Mouse (Mus musculus) heart, postnatal 36 days (tissue): Measurements from ENCODE around the gene Gls. TPM values are rescaled to one million over a fixed set of nuclear protein-coding genes. Genes with fewer than 3 reads are reported as not detected.

Experiments
- DNase-seq, 2 experiments: peaks; one replicate each; pipeline ENCODE4 v3.0.0; 2021 to 2022
- intact Hi-C: fragments of 180-260 bp; cut with DNase I; formaldehyde crosslinking; loops from one replicate; pipeline ENCODE4 v1.15.1; 2025
- total RNA-seq, 2 experiments: library from RNA; stranded (reverse); gene quantifications; 2 replicates each; pipeline ENCODE4 v1.2.3; 2021

Gene Gls
- total RNA-seq, 2 experiments from 2014 or later: 78.2 to 109 TPM

DNA sequence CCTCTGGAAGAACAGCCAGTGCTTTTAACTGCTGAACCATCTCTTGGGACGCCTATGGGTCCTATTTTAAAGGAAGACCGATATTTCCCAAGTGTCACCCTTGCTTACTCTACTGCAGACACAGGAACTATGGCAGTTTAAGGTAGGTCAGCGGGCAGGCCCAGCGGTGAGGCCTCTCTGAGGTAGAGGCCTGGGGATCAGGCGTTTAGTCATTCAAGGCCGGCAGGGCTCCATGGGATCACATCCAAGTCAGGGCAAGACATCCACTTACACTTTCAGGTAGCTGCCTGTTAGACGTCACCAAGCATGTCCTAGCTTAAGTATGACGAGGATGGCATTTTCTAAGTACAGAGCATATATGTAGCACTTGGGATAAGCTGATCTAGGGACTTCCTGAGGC is 71.9 kb downstream of the Gls start:
- intact Hi-C loops: no loop called here
- DNase-seq: no peak

DNA sequence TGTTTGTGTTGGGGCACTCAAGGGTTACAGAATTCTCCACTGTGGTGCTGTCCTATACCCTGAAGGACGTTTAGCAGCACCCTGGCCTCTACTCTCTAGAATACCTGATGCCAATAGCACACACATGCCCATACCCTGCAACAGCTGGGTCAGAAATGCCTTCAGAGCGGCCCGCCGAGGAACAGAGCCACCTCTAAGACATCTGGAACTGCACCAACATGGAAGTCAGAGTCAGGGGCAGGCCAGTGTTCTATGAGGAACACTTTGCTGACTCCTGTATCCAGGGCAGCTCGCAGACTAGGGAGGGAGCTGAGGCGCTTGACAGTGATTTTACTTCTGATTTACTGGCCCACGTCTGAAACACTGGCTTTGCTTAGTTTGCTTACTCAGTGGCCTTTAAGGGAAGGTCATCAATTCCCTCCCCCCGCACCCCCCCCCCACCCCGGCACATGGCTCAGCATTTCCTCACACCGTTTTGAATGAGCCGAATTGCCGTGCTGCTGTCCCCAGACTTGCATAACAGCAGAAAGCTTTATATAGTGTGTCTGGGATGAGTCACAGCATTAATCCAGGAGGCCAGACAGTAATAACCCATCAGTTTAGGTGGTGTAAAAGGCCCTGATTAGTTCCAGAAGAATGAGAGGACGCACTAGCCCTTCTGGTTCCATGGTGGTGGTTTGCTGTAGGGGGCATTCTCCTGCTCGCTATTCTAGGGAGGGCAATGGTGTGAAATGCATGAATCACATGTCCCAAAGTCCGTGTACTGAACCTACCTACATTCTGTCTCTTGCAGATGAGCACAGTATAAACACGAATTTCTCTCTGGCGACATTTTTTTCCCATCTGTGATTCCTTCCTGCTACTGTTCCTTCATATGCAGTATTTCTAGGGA is 74.3 kb downstream of the Gls start:
- no peak for DNase-seq
- intact Hi-C loops: no loop called here

DNA sequence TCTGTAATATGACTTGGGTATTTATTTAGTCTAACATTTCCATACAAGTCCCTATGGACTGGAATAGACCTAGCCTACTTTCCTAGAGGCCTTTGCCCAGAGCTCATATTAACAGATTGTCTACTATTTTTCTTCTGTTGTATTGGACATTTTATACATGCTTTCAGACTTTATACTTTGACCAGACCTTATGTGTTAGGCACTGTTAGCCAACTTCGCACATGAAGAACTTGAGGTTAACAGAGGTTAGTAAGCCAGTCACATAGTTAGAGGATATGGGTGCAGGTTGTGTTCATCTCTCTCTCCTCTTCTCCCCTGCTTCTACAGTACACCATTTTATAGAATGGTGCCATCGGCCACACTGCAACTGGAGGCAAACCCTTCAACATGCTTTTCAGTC is 75.0 kb downstream of the Gls start:
- intact Hi-C loops: no loop called here
- DNase-seq: no peak

DNA sequence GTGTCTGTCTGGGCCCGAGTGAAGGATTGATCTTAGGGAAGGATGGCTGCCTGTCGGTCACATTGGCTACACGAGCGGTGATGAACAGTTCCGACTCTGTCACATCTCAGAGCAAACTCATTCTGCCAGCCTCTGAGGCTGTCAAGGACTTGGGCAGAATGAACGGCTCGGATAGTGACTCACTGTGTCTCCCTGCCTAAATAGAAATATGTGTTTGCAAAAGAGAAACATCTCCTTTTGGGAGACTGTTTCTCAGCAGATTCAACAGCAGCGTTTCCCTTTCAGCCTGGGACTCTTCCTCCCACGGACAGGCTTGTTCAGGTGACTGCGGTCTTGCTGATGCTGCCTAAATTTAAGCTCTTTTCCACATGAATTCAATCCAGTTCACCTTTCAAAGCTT is 76.7 kb downstream of the Gls start:
- intact Hi-C loops: no loop called here
- DNase-seq: no peak

DNA sequence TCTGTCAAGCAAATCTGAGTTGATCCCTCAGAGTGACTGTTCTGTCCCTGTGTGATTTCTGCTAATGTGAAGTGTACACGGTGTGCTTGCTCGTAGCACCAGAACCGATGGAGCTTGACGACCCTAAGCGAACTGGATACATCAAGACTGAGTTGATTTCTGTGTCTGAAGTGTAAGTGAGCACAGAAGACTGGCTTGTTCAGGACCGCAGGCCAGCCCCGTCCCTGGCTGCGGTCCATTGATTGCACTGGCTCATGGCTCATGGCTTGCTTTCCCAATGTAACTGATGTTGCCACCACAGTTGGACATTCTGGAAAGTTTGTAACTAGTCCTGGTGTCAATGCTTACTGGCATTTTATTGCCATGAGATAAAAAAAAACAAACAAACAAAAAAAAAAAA is 78.1 kb downstream of the Gls start:
- intact Hi-C loops: no loop called here
- DNase-seq: no peak

DNA sequence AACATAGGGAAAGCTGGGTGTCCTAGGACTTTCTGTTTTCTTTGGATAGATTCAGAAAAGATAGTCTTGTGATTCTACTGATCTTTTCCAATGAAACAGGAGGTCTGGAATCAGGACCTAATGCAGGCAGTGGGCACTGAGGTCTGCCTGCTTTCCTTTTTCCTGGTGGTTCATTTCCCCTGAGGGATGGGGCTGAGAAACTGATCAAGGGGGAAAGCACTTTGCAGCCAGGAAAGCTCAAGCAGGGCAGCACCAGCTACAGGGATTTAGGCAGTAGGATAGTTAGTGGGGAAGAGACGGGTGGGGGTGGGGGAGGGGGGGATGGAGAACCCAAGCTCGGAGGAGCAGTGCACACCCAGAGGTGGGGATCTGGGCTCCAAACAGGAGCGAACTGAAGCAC is 80.1 kb downstream of the Gls start:
- intact Hi-C loops: no loop called here
- DNase-seq: no peak

DNA sequence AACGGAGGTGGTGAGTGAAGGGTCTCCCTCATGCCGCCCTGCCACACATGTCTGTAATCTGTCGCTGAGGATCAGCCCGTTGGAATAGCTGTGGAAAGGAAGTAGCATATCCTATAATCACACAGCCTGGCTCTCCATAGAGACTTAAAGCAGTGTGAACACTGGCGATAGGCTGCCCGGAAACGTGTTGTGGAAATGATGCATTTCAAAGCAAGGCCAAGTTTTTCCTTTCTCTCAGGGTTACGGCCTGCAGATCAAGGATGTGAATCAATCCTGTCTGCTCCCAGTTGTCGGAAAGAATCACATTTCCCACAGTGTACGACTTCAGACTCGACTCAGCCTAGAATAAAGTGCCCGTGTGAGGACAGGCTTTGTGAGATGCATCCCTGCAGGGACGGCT is 80.7 kb downstream of the Gls start:
- intact Hi-C loops: no loop called here

DNA sequence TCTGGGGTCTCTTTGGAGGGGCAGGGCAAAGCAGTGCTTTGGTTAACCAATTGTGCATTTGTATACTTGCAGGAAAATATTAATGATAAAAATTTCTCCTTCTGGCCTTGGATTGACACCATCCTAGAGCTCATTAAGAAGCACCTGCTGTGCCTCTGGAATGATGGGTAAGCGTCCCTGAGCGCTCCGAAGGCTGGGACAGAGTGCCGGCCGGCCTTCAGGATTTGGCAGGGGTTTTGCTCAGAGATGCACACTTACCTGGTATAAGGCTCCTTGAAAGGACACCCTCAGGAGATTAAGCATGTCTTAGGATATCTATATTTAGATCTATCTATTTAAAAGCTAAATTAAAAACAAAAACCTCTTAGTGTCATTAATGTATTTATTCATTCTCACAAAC is 81.9 kb downstream of the Gls start:
- intact Hi-C loops: loop anchor here (2.0 kb wide), 1 partner anchor 82 kb away; the partner anchor contains the start of gene Gls
- no peak for DNase-seq

More for the DNA sequence above, 80.7 kb downstream of the Gls start:
- peak in 1 of 2 experiments; percentile 22 for DNase-seq

DNA sequence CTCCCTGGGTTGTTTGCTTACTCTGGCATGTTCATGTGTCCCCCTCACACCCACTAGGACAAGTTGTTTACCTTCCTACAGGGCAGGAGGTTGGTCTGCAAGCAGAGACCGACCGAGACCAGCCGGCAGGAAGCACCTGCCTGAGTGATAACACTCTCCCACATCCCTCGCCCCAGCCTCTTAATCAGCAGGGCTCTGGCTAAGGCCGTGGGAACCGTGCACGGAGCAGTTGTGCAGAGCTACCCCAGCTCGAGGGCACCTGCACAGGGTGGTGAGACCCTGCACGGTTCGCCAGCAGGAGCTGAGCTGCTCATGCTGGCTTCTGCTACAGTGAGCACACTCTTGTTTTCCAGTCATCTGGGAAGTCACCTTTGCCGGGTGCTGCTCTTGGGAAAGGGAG is 82.4 kb downstream of the Gls start:
- DNase-seq: peak in 1 of 2 experiments; percentile 28
- intact Hi-C loops: loop anchor here (2.0 kb wide), 1 partner anchor 82 kb away; the partner anchor contains the start of gene Gls

DNA sequence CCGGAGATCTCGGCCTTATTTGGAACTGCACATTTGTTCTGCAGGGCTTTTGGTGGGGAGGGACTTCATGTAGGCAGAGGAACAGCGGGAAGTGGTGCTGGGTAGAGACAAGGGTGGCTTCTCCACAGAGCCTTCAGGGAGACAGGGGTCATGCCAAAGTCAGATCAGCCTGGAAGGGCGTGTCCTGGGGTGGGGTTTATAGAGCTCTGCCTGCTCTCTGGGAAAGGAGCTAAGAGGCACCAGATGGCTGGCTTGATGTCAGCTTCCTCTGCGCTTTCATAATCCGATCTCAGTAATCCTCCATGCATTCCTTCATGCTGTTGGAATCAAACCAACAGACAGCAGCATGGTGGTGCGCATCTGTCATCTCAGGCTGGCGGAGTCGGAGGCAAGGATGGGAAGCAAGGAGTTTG is 83.1 kb downstream of the Gls start:
- DNase-seq: peak; percentile 35 to 50
- intact Hi-C loops: loop anchor here (2.0 to 10.0 kb wide), 3 partner anchors 83 to 485 kb away; partner anchors contain the start of genes Gls and Nemp2

DNA sequence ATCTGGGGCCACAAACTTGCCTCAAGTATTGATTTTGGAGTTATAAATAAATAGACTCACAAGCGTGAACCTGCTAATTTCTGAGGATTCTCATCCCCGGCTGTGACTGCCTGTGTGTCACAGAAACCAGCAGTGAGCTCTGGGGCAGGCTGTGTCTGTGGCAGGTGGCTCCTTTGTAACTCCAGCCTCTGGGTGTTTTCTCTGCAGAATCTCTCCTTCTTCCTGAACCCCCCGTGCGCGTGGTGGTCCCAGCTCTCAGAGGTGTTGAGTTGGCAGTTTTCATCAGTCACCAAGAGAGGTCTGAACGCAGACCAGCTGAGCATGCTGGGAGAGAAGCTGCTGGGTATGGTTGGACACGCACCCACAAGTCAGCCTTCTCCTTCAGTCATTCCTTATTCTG is 84.3 kb downstream of the Gls start:
- intact Hi-C loops: loop anchor here (10.0 kb wide), 2 partner anchors 346 to 486 kb away; partner anchors contain the start of gene Nemp2

DNA sequence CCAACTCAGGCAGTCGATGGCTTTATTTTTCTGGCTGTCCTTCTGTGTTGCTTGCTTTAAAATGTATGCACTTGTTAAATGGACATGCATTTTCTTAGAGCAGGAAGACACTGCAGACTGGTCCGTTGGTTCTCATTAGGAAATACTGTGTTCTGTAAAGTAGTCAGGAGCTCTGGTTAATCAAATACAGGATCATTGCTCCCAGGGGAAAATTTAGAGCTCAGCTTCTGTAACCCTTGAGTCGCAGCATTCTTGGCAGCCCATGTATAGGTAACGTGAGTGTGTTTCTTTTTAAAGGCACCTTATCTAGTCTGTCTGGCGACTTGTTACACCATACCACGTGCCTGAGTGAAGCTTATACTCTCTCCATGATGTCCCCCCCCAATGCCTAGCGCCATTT is 84.9 kb downstream of the Gls start:
- intact Hi-C loops: loop anchor here (10.0 kb wide), 2 partner anchors 347 to 487 kb away; partner anchors contain the start of gene Nemp2
- DNase-seq: no peak

More for the DNA sequence above, 84.3 kb downstream of the Gls start:
- no peak for DNase-seq

DNA sequence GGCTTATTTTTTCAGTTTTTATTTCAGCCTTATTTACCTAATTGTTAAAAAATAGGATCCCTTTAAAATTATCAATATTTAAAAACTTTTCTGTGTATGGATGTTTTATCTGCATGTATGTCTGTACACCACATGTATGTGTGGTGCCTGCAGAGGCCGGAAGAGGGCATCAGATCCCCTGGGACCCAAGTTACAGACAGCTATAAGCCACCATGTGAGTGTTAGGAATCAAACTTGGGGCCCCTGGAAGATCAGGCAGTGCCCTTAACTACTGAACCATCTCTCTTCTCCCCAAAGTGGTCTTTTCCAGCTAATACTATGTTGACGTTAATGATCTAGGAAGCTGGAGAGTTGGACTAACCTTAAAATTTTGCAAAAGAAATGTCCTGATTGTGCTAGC is 85.6 kb downstream of the Gls start:
- DNase-seq: no peak
- intact Hi-C loops: loop anchor here (2.0 to 10.0 kb wide), 3 partner anchors 155 to 487 kb away; partner anchors contain the start of gene Nemp2

DNA sequence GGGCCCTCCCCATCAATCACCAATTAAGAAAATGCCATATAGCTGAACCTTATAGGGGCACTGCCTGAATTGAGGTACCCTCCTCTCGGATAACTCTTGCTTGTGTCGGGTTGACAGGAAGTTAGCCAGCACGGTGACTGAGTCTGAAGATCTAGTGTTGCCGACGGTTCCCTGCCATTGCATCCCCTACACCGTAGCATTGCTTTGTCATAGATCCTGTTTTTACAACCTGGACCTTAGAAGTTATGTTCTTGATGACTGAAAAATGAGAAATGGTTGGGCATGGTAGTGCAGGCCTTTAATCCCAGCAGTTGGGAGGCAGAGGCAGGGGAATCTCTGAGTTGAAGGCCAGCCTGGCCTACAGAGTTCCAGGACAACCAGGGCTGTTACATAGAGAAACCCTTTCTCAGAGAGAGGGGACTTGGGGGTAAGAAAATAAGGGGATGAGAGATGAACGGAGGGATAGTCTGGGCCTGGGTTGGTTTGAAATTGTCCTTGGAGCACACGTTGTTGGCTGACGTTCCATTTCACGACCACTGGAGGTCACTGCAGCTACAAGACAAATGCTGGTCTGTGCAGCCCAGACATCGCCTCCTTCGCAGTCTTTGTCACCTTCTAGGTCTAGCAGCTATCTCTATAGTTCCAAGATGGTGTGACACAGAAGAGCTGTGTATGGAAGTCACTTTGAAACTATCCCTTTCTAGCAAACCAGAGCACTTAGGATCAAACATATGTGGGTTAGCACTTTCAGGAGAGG is 86.6 kb downstream of the Gls start:
- intact Hi-C loops: loop anchor here (1.0 to 10.0 kb wide), 4 partner anchors 121 to 488 kb away; partner anchors contain the start of gene Nemp2
- peak; percentile 51 to 54 for DNase-seq

DNA sequence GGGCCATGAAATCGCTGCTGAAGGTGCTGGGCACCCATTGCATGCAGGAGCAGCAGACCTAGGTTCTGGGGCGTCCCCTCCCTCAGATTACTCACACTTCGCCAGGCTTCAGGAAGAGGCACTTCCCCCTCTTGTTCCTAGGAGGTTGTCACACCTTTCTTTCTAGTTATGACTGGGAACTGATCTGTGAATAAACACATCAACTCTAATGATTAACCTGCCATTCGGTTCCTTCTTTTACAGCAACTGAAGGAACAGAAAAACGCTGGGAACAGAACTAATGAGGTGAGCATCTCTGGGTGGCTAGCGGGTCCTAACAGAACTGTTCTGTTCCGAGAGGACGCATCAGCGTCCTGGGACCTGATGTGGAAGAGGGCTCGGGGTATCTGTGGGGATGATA is 88.1 kb downstream of the Gls start:
- intact Hi-C loops: loop anchor here (10.0 kb wide), 2 partner anchors 350 to 490 kb away; partner anchors contain the start of gene Nemp2
- no peak for DNase-seq

DNA sequence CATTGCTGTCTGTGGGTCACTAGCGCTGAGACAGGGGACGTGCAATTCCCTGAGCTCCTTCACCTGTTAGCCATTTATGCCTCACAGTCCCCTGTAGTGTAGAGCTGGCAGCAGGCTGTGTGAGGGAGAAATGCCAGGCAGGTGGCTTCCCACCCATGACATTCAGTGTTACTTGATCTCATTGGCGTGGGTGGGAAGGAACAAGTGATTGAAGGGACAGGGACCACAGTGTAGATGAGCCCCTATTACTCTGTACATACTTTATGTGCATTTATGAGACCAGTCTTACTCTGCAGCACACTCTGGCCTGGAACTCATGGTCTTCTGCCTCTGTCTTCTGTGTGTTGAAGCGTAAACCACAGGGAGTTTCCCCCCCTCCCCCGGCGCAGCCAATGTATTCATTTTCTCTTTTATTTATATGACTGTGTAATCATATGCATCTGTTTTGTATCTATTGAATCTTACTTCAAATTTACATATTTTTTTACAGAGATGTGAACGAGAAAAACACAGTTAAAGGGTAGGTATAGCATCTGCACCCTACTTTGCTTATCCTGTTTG is 89.4 kb downstream of the Gls start:
- intact Hi-C loops: loop anchor here (10.0 kb wide), 2 partner anchors 351 to 491 kb away; partner anchors contain the start of gene Nemp2
- no peak for DNase-seq

DNA sequence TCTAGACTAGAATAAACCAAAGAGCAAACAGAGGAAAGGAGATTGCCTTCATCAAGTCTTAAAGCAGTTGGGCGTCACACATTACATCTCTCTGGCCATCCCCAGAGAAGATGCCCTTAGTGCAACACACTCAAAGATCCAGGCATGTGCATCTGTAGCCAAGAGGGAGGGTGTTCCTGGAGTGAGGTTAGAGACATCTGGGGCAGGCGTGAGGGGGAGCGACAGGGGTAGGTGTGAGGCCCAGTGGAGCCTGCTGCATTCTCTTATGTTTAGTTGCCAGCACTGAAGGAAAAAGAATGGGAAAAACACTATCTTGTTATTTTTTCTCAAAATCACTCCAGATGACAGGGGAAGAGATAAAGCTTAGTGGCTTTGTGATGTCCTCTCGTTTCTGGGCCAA is 89.8 kb downstream of the Gls start:
- intact Hi-C loops: loop anchor here (10.0 kb wide), 2 partner anchors 352 to 492 kb away; partner anchors contain the start of gene Nemp2
- no peak for DNase-seq

DNA sequence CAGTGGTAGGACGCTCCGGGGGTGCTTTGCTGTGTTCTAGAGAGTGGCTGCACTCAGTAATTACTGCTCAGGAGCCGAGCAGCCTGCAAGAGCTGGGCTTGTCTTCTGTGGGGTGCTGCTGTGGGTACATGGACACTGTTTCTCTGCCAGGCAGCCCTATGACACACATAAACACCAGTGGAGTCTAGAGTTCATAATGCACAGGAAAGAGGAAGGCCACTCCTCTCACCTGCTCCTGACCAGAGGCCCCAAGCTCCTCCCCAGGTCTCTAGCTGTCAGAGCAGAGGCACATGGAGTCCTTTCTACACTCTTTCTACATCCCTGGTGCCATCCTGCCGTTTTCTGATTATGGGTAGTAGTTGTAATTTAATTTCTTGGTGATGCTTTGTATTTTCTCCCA is 90.9 kb downstream of the Gls start:
- no peak for DNase-seq
- intact Hi-C loops: loop anchor here (10.0 kb wide), 2 partner anchors 353 to 493 kb away; partner anchors contain the start of gene Nemp2

DNA sequence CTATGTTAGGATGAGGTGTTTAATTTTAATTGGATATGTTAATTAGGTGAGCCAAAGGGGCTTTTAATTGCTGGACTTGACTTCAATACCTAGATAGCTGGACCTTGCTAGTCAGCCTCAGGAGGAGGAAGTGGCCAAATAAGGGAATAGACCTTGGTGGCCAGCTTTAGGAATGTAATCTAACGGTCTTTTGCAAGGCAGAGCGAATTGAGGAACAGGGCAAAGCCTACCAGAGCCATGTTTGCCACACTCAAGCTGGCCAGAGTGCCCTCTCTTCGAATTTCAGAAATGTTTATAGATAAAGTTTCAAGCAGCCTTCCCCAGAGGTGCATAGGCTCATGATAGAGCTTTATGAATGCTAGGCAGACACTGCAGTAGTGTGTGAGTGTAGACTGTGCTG is 91.5 kb downstream of the Gls start:
- intact Hi-C loops: loop anchor here (10.0 kb wide), 2 partner anchors 353 to 493 kb away; partner anchors contain the start of gene Nemp2
- no peak for DNase-seq

DNA sequence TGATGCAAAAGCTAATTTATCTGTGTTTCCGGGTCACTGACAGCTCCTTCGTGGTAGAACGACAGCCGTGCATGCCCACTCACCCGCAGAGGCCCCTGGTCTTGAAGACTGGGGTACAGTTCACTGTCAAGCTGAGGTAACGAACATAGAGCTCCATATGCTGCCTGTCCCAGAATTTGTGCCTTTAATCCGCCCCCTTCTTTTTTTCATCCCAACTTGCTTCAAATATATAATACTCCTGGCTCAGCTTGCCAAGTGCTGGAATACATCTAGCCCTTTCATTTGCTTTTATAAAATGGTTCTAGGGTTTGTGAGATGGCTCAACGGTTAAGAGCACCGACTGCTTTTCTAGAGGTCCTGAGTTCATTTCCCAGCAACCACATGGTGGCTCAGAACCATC is 92.5 kb downstream of the Gls start:
- intact Hi-C loops: loop anchor here (10.0 kb wide), 2 partner anchors 354 to 494 kb away; partner anchors contain the start of gene Nemp2
- no peak for DNase-seq
